Mouse (Mus musculus) midbrain, postnatal 0 days (tissue): ENCODE results near the gene Gabrb1. TPM values are rescaled to one million over a fixed set of nuclear protein-coding genes. Genes with fewer than 3 reads are reported as not detected.

Experiments used
- ATAC-seq: fragments of 200-750 bp; cut with Nextera tagmentation; 2 replicates; pipeline ENCODE4 v1.8.0; 2017; ENCODE audit warnings: moderate number of reproducible peaks, mild to moderate bottlenecking, moderate TSS enrichment, moderate library complexity; ENCODE audit not compliant: low FRiP score
- DNase-seq: peaks from one replicate; pipeline ENCODE4 v3.0.0-alpha.2; 2015; ENCODE audit warnings: low spot score
- H3K27ac ChIP-seq: fragments of 300-500 bp; sonication (generic); 2 replicates; pipeline ENCODE4 v1.5.1; 2014; ENCODE audit warnings: low read depth, mild to moderate bottlenecking, low read length, mixed read lengths
- H3K27me3 ChIP-seq: fragments of 300-500 bp; sonication (generic); 2 replicates; pipeline ENCODE4 v1.6.1; 2014; ENCODE audit warnings: low read length, control low read depth, mixed read lengths; ENCODE audit not compliant: insufficient read depth
- H3K36me3 ChIP-seq: fragments of 300-500 bp; sonication (generic); 2 replicates; pipeline ENCODE4 v1.6.1; 2014; ENCODE audit warnings: low read length, control low read depth, mixed read lengths; ENCODE audit not compliant: insufficient read depth
- H3K4me1 ChIP-seq: fragments of 300-500 bp; sonication (generic); 2 replicates; pipeline ENCODE4 v1.6.1; 2014; ENCODE audit warnings: mild to moderate bottlenecking, control low read depth, antibody characterized with exemption, low read length, mixed read lengths; ENCODE audit not compliant: insufficient read depth
- H3K4me2 ChIP-seq: fragments of 300-500 bp; sonication (generic); 2 replicates; pipeline ENCODE4 v1.6.1; 2014; ENCODE audit warnings: low read depth, mild to moderate bottlenecking, low read length, mixed read lengths; ENCODE audit not compliant: poor library complexity, severe bottlenecking
- H3K4me3 ChIP-seq: fragments of 300-500 bp; sonication (generic); 2 replicates; pipeline ENCODE4 v1.5.1; 2014; ENCODE audit warnings: low read depth, mild to moderate bottlenecking, low read length, moderate library complexity
- H3K9ac ChIP-seq: fragments of 300-500 bp; sonication (generic); replicated peaks from 2 replicates; pipeline ENCODE4 v1.6.1; 2014; ENCODE audit warnings: mild to moderate bottlenecking, low read length, moderate library complexity, mixed read lengths; ENCODE audit not compliant: poor library complexity, severe bottlenecking
- H3K9me3 ChIP-seq: fragments of 300-500 bp; sonication (generic); 2 replicates; pipeline ENCODE4 v1.6.1; 2016; ENCODE audit warnings: low read length, control low read depth
- CTCF ChIP-seq: IDR thresholded peaks from 2 replicates; pipeline ENCODE4 v1.5.1; 2016; ENCODE audit warnings: antibody characterized with exemption, mild to moderate bottlenecking
- WGBS: fragments of 180-500 bp; shearing (Covaris S2); extraction: QIAGEN DNeasy Blood & Tissue Kit; methylation state at CpG from one replicate; pipeline ENCODE4 v1.1.7; 2014; 5-methylcytosine and 5-hydroxymethylcytosine counted together
- polyA plus RNA-seq: library from polyadenylated mRNA; unstranded; fragments of >200 nt; fragmentation: Nextera tagmentation; extraction: Ambion mirVana; gene quantifications from 2 replicates; pipeline ENCODE4 v1.2.1, GENCODE M21; 2015
- total RNA-seq: library from RNA; depleted of rRNA; stranded (reverse); fragments of >200 nt; gene quantifications from 2 replicates; pipeline ENCODE4 v1.2.3, GENCODE M21; 2014

The Gabrb1 gene
- total and polyA plus RNA-seq, 2 experiments from 2014 or later: 15.3 to 46.6 TPM

DNA sequence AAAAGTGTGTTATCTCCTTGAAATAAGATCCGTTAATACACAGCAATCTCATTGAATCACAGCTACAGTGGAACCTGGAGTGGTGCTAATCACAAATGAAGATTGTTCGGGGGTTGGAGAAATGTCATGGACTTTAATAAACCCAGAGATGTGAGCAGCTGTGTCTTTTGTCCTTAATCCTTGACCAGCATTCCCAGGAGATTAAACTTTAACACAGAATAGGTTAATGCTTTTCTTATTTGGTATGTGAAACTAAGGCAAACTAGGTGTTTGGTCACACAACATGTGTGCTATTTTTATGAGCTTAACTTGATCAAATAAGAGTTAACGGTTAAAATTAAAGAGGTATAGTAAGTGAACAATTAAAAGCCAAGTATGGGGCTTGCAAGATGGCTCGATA, 341.6 kb downstream of the Gabrb1 start:
- TF ChIP-seq CTCF: no peak
- ATAC-seq (no peak), DNase-seq (no peak)
- Histone ChIP-seq H3K9me3 (no peaks in the 10 kb centered on the region), H3K9ac (no peak overlapping the region), H3K4me2 (no peak overlapping the region), H3K36me3 (no peaks in the 10 kb centered on the region), H3K4me1 (no peaks in the 10 kb centered on the region), H3K27me3 (no peaks in the 10 kb centered on the region), H3K27ac (no peak overlapping the region), H3K4me3 (no peak overlapping the region)
- WGBS: 57% methylated on average over 4 of the region's 4 CpGs

DNA sequence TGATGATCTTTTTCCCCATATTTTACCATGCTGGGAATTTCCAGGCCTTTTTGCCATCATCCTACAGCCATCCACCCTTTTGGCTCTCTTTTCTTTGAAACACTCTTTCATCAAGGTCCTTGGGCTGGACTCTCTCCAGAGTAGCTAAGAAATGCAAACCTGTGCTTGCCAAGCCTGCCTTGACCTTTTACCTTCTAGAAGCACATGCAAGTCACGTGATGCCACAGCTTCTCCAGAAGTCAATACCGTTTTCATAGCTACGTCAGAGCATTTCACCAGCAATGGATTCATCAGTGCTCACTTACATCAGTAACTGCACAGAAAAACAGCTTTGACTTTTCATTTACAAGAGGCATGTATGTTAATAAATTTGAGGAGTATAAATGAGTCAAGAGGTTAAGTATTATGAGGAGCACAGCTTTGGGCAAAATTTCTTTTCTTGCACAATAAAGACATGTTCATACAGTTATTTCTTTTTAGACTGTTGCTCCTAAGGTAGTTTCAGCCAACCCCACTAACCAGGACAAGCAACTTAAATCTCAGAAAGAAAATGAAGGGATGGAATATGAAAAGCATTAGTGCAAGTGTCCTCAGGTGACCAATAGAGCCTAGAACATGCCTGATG, 346.0 kb downstream of the Gabrb1 start:
- Histone ChIP-seq H3K27ac (no peak overlapping the region), H3K9ac (no peak overlapping the region), H3K4me3 (no peak overlapping the region), H3K4me2 (no peak overlapping the region), H3K36me3 (no peaks in the 10 kb centered on the region), H3K27me3 (no peaks in the 10 kb centered on the region), H3K9me3 (no peaks in the 10 kb centered on the region), H3K4me1 (no peaks in the 10 kb centered on the region)
- no peak for TF ChIP-seq CTCF
- WGBS: 87% methylated on average over 3 of the region's 3 CpGs
- ATAC-seq: no peak
- no peak for DNase-seq

DNA sequence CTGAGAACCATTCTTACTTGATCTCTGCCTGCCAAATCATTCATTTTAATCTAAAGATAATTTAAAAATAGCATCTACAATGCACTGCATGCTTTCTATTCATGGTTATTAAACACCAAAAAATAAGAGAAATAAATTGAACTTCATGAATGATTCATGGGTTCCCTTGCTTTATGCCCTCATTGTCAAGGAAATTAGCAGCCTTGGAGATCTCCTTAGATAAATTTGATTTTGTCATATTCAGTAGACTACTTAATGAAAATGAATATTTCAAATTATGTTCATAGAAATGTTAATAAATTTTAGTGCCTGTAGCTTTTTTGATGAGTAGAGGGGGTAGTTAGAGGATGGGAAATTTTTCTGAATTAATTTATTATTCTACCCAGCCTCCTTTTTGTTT, 379.0 kb downstream of the Gabrb1 start:
- no peak for DNase-seq
- no peak overlapping the region for H3K4me3 ChIP-seq
- H3K9me3 ChIP-seq: no peaks in the 10 kb centered on the region
- no peak overlapping the region for H3K9ac ChIP-seq
- no peaks in the 10 kb centered on the region for H3K4me1 ChIP-seq
- H3K36me3 ChIP-seq: no peaks in the 10 kb centered on the region
- no peak for ATAC-seq
- TF ChIP-seq CTCF: no peak
- H3K4me2 ChIP-seq: no peak overlapping the region
- no peaks in the 10 kb centered on the region for H3K27me3 ChIP-seq
- H3K27ac ChIP-seq: no peak overlapping the region

DNA sequence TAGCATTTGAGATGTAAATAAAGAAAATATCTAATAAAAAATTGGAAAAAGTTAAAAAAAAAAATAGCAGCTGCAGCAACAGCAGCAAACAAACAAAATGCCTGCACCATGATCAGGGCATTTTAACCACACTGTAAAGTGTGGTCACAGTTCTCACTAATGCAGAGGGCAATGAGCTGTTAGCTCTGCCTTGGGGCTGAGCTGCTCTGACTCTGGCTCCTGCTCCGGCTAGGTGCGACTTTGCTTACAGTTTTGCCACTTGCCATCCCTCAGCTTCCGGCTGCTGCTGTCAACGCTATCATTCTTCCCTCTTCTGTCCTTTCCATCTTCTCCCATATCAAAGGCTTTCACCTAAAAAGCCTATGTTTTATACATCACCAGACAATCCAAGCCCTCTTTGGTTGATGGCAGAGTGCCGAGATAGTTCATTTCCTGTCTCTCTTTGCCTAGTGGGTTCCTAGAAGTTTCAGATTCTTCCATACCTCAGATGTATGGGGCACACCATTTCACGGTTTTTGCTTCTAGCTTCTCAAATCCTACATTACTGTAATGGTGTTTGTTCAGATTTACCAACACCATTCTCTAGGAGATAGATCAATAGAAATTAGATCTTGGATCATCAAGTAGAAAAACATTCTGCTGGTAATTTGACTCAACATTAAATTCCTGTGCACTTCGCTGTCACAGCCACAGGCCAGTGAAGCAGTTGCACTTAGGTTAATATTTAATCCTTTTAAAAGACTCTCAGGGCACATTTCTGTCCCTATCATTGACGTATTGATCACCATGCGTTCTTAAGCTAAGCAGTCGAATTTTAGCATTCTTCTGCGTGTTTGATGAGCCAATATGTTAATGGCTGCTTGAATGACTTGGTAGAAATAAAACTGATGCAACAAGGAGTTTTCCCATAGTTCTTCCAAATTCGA, 385.6 kb downstream of the Gabrb1 start:
- H3K27me3 ChIP-seq: no peaks in the 10 kb centered on the region
- WGBS: 86% methylated on average over 12 of the region's 12 CpGs
- H3K9ac ChIP-seq: no peak overlapping the region
- DNase-seq (no peak), ATAC-seq (no peak)
- H3K9me3 ChIP-seq: no peaks in the 10 kb centered on the region
- no peak overlapping the region for H3K4me2 ChIP-seq
- no peaks in the 10 kb centered on the region for H3K36me3 ChIP-seq
- no peak for TF ChIP-seq CTCF
- H3K4me1 ChIP-seq: no peaks in the 10 kb centered on the region
- no peak overlapping the region for H3K4me3 ChIP-seq
- no peak overlapping the region for H3K27ac ChIP-seq

DNA sequence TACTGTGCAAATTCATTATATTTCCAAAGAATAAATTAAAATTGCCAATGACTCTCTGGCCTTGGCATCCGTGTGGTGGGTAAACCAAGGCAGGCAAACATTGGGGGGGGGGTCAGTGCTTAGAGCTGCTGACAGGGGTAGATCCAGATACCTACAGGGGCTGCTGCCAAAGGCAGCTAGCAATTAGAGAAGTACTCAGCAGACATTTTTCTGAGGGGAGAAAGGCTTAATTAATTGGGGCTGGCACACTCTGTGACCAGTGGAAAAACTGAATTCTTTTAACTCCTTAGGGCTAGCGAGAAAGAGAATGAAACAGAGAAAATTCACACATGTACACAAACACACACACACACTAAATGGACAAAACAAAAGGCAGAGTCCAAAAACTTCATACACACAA, 388.3 kb downstream of the Gabrb1 start:
- Histone ChIP-seq H3K9ac (no peak overlapping the region), H3K4me3 (no peak overlapping the region), H3K36me3 (no peaks in the 10 kb centered on the region), H3K4me2 (no peak overlapping the region), H3K27ac (no peak overlapping the region), H3K4me1 (no peaks in the 10 kb centered on the region), H3K27me3 (no peaks in the 10 kb centered on the region), H3K9me3 (no peaks in the 10 kb centered on the region)
- no peak for ATAC-seq
- DNase-seq: no peak
- TF ChIP-seq CTCF: no peak
- 76% methylated on average over 2 of the region's 2 CpGs for WGBS

DNA sequence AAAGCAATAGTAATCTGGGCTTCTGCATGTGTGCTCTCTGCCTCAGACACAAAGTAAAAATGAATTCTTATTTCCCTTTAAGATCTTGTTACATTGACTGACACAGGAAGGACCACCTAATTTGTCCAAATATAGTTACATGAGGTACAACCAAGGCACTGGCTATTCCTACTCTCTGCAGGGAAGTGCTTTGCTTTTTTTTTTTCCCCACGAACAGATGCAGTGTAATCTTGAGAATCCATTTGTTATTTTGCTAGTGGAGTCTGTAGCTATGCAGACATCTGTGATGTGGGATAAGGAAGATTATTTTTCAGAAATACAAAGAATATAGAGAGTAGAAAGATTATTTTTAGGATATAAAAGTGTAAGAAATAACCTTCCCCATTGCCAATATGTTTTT, 406.2 kb downstream of the Gabrb1 start:
- no peak for TF ChIP-seq CTCF
- H3K9ac ChIP-seq: no peak overlapping the region
- no peak overlapping the region for H3K4me3 ChIP-seq
- H3K9me3 ChIP-seq: no peaks in the 10 kb centered on the region
- no peaks in the 10 kb centered on the region for H3K36me3 ChIP-seq
- WGBS: 57% methylated on average over 1 of the region's 1 CpGs
- H3K27me3 ChIP-seq: no peaks in the 10 kb centered on the region
- H3K27ac ChIP-seq: no peak overlapping the region
- H3K4me1 ChIP-seq: no peaks in the 10 kb centered on the region
- DNase-seq (no peak), ATAC-seq (no peak)
- H3K4me2 ChIP-seq: no peak overlapping the region
